Mouse (Mus musculus) embryonic fibroblast, embryonic 13.5 days (primary cell): ENCODE data around the gene Gpx2.

Experiments used
- CTCF ChIP-seq: IDR thresholded peaks from 2 replicates; pipeline ENCODE4 v1.5.1; 2011; ENCODE audit warnings: mild to moderate bottlenecking, control low read depth, low read length, moderate library complexity, borderline replicate concordance; ENCODE audit not compliant: insufficient read depth
- POLR2A ChIP-seq: IDR thresholded peaks from 2 replicates; pipeline ENCODE4 v1.6.1; 2011; ENCODE audit warnings: low read depth, mild to moderate bottlenecking, control low read depth, low read length, moderate library complexity

- TF ChIP-seq CTCF (no peak), POLR2A (no peak)
These were observed 24.4 kb downstream of the Gpx2 start for GRCm38 (mm10) chr12:76770841-76771500.
